Mouse (Mus musculus) urinary bladder, postnatal 25 days (tissue): ENCODE measurements around the gene Treml1.
A peak's percentile ranks its signal among the peaks of the same experiment; 100 is the strongest.

Experiments used
- DNase-seq: peaks from one replicate; pipeline ENCODE4 v3.0.0; 2022; ENCODE audit warnings: low spot score

Gene Treml1

GRCm38 (mm10) chr17:48409380-48410298, 49.9 kb downstream of the Treml1 start, which contains the start of the genes Nfya and Oard1:
Gene Nfya (minus strand): TSS chr17:48409906.
Gene Oard1 (plus strand): TSS chr17:48410014.
- peak; percentile 100 for DNase-seq

GRCm38 (mm10) chr17:48410299-48410785, 50.6 kb downstream of the Treml1 start:
- no peak for DNase-seq

- no peak for DNase-seq
Measured at GRCm38 (mm10) chr17:48411241-48411640, 51.5 kb downstream of the Treml1 start.

GRCm38 (mm10) chr17:48416011-48416410, 56.3 kb downstream of the Treml1 start:
- DNase-seq: no peak
